Mouse (Mus musculus) ovary, postnatal 36 days (tissue): ENCODE results near the gene Lrrc28.

Experiments
- DNase-seq: peaks from one replicate; pipeline ENCODE4 v3.0.0; 2022; ENCODE audit warnings: low spot score, mixed read lengths

The Lrrc28 gene

DNA sequence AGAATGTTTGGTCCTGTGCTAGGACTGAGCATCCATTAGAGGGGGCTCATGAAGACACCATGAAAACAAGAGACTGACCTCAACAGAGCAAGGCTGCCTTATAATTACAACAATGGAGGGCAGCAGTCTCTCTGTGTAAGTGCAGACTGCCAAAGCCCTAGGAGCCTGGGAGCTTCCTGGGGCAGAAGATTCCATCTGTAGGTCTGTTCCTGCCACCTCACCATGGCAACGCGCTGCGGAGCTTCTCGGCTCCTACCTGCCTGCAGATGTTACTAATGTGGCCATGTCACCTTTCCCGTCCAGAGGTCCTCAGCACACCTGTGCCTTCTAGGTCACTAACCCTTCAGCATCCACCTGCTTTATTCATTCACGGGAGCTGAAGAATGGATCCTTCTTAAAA, 52.4 kb downstream of the Lrrc28 start:
- no peak for DNase-seq

DNA sequence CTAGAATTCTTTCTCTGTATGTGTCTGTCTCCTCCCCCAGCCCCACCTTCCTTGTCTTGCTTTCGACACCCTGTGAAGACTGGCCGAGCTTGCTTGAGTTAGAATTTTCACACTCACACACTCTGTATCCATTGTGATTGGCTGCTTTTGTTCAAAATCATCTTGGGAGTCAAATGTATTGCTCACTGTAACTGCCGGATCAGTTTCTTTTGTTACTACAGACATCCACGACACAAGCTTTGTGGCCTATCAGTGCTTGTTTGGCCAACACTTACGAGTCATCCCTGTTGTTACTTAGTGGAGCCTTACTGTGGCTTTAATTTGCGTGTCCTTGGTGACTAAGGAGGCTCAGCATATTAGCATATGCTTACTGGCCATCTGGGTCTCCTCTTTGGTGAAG, 56.3 kb downstream of the Lrrc28 start:
- DNase-seq = no peak

DNA sequence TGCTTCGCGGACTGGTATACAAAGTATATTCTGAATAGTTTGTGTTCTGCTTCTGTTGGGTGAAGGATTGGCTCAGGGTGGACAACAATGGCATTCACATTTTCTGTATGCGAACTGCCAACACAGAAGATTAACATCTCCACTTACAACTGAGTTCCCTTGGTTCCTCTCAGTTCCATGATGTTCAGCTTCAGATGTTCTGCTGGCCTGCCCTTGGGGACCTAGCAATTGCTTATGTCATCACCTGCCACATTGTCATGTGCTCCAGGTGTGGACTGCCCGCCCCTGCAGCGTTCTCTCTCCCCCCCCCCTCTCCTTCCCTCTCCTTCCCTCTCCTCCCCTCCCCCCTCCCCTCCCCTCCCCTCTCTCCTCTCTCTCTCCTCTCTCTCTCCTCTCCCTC, 58.6 kb downstream of the Lrrc28 start:
- no peak for DNase-seq

DNA sequence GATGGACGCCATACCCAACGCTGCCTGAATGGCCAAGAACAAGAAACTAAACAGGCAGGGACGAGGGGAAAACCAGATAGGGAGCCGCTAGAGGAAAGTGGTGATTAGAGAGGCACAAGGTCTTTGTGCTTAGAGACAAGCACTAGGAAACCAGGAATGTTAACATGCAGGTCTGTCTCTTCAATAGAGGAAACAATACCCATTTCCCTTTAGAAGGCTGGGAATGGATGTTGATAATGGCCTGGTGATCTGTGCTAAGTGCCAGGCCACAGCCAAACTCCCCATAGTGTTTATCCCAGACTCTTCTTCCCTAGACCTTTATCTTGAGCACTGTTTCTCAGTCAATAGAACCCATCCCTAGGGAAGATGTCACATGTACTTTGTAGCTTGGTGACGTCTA, 61.2 kb downstream of the Lrrc28 start:
- no peak for DNase-seq

DNA sequence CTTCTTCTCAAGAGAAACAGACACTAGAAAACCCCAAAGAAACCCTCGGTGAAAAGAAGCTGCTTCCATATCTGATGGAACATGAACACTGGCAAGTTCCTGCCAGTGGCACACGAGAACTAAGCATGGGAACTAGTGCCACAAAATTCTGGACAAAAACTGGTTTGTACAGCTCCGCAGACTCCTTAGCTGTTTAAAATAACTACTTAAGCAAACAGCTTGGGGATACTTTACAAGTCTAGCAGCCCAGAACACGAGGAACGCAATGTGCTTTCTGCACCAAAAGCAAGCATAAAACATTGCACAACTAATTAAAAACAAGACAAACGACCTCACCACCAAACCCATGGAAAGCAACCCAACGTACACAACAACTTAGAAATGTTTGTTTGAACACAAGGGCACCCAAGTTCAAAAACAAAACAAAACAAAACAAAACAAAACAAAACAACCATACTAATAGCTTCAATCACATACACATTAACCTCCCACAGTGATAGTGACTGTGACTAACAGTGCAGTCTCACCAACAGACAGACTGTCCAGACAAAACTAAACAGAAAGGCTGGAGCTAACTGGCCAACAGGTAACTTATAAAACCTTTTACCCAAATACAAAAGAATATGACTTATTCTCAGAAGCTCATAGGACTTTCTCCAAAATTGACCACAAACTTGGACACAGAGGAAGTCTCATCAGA, 66.1 kb downstream of the Lrrc28 start:
- DNase-seq = no peak

DNA sequence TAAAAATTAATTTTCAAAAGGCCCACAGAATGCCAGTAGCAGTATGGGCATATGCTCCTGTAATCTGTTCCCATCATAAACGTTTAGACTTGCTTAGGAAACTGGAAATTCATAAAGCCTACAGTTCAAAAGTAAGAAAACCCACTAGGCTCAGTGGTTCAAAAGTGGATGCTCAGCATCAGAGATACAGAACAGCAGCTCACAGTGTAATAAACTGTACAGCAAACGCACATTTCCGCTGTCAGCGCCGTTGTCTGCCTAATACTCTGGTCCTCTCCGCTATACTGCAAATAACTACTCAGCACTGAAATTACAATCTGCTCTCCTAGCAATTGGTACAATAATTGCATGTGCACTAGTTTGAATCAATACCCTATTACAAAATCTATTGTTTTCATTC, 67.0 kb downstream of the Lrrc28 start:
- DNase-seq = no peak

DNA sequence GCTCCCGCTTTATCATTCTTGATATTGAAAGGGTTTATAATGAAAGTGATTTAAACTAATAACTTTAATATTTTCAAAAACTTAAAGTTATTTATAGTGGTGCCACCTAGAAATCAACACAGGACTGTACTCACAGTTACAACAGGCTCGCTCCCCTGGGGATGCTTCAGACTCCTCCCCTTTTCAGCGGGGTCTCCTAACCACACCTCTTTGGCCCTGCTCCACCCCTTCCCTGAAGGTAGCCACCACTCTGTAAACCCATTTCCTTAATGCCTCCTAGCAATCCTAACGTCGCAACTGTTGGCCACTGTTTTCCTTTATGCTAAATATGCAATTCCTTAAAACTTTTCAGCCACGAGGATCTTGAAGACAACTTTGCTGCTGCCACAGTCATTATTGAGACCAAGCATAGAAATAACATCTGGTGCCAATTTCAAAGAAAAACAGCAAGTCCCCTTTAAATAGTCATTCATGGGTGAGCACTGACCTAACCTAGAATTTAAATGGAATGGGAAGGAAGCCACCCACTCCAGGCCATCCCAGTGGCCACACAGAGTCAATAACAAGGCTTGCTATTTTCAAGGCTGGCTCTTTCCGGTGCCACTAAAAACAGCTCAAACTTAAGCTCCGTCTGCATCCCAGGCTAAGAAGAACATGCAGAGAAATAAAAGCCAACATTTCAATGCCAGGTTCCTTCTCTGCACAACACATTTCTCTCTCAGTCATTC, 78.4 kb downstream of the Lrrc28 start:
- no peak for DNase-seq

DNA sequence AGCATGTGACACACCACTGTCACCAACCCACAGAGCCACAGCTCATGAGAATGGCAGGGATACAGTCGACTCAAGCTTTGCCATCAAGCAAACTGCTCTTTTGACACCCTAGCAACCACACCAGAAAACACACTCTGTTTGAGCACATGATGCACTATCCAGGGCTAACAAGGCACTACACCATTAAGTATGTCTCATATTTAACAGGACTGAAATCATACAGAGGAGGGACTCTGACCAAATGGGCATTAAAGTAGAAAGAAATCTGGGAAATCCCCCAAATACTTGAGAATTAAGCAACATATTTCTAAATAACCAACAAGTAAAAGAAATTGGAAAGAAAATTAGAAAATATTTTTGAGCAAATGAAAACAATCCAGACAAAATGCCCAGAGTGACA, 79.9 kb downstream of the Lrrc28 start:
- no peak for DNase-seq

DNA sequence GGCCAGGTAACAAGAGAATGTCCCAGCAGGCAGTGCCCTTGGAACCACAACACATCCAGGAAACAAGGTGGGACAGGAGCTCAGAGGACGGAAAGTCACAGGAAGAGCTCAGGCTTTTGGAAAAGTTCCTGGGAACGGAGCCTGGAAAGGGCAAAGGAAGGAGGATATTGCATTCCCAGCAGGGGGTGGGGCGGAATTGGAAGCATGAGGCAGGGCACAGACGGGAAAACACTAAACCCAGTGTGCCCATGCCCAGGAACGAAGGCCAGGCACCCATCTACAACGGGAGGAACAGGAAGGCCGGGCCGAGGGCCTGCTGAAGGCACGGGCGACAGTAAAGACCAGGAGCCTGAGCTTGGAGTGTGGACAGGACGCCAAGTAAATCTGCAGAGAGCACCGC, 82.9 kb downstream of the Lrrc28 start:
- DNase-seq = peak; percentile 27

DNA sequence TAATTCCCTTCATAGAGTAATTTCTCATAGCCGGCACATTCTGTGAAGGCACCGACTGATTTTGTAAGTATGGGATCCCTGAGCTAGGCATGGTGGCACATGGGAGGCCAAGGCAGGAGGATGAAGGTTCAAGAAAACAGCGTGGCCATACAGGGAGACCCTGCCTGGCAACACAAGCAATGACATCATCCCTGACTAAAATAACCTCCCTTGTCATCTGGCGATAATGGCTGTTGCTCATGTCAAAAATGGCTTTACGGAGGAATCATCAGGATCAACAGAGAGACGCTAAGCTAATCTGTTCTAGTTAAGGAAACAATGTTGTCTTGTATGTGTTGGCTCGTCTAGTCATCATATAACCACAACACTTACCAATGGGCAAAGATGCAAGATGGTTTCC, 85.6 kb downstream of the Lrrc28 start:
- no peak for DNase-seq

DNA sequence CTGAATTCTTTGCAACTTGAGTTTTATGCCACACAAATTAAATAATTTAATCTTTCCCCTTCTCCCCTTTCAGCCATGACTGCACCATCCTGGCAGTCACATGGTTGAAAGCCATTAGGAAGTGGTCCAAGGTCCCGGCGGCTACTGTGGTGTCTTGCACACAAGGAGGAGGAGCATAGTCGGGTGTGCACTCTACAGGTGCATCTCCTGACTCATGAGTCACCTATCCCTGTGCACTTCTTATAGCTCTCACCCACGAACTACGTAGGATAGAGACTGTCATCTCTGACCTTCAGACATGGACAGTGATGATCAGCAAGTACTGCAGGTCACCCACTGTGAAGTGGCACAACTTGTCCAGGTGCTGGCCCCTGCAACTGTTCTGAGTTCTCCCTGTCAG, 86.8 kb downstream of the Lrrc28 start:
- no peak for DNase-seq

DNA sequence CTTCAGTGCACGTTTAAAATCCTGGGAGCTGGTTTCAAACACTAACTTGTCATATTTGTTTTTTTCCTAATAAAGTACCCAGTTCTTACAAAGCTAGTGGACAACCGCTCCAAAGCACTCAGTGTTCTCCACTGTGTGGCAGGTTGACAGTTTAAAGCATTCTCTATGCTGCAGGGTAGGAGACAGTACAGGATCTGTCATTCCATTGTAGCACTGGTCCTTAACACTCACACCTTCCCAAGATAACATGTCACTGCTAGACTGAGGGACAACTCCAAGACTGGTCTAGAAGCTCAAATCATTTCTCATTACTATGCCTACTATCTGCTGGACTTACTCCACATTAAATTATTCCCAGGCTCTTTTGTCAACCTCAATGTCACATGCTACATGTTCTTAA, 90.2 kb downstream of the Lrrc28 start:
- no peak for DNase-seq

DNA sequence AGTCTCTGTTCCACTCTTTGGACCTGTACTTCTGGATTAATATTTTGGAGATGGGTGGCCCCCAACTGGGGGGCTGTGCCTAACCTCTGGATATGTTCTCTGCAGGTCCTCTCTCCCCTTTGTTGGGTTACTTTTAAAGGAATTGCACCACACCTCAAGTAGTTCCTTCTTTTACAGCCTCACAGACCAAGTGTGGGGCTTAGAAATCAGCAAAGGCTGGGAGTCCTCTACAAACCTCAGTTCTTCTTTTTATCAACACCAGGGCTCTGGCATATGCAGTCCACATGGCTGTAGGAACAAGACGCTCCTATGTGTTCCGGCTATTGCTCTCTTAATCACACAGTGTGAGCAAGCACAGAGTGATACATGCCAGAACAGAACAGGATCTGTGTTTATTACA, 93.8 kb downstream of the Lrrc28 start:
- no peak for DNase-seq

DNA sequence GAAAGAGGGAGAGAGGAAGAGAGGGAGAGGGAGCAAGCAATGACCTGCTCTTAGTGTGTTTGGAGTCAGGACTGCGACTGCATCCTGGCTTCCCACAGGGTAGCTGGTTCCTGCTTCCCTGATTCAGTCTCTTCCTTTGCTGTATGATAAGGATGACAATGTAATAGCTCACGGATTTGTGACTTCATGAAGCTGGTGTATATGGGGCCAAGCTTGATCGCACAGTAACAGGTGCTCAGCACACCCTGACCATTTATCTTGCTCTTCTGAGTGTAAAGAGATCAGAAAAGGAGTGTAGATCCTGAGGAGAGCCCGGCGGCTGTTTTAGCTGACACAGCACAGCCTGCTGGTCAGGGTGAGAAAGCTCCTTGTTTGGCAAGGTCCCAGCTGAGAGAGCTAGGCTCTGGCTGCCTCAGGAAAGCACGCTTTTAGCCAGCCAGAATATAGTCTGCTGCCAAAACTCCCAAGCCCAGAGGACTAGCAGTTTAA, 96.0 kb downstream of the Lrrc28 start:
- DNase-seq = peak; percentile 71

DNA sequence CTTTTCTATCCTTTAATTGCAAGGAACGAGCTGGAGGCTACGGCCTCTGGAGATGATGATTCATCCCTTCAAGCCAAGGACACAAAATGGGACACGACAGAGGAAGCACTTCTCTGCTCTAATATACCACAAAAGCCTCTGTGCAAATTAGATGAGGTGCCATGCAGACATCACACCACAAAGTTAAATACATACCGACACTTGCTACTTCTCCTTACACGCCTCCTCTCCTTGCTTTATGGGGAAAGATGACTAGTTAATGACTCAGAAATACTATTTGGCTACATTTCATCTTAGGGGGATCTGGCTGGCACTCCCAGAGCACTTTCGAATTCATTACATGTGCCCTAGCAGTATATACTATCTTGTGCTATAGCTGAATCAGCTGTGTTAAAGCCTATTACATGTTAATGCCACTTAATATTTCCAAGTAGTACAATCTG, 96.4 kb downstream of the Lrrc28 start:
- no peak for DNase-seq

DNA sequence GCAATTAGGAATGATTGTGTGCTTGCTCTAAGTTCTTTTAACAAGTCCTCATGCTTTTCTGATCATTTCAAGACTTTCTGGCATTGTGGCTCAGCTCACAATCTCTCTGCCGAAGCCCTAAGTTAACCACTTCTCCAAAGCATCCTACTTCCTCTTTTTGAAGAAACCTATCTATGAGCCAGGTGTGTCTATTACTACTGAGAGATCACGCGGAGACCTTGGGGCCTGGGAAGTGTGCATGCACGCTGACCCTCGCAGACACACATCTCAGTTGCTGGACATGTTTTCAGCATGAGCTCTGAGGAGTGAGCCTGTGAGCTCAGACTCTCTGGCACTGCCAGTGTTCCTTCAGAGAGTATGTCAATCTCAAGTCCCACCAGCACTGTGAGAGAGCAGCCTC, 98.8 kb downstream of the Lrrc28 start:
- DNase-seq = no peak

DNA sequence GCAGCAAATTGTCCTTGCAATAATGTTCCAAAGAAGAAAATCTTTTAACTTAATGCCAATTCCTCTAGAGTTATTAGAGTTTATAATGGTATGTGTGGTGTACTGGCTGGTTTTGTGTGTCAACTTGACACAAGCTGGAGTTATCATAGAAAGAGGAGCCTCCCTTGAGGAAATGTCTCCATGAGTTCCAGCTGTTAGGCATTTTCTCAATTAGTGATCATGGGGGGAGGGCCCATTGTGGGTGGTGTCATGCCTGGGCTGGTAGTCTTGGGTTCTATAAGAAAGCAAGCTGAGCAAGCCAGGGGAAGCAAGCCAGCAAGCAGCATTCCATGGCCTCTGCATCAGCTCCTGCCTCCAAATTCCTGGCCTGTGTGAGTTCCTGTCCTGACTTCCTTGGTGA, 100.5 kb downstream of the Lrrc28 start:
- DNase-seq = no peak

DNA sequence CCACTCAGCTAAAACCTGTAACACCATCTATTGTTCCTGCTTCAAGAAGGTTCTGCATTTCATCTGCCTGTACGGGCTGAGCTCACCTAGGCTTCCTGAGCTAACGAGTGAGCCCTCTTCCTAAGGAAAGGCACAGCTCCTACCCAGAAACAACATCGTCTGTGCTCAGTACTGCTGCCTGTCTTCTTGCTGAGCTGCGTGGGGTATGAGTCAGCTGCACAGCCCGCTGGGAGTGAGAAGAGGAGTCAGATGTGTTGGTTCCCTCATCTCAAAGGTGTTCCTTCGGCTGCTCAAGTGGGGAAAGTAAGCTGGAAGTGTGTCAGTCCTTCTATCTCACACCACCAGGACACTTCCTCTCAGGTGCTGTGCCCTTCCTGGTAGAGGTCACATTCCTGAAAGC, 101.4 kb downstream of the Lrrc28 start:
- no peak for DNase-seq

DNA sequence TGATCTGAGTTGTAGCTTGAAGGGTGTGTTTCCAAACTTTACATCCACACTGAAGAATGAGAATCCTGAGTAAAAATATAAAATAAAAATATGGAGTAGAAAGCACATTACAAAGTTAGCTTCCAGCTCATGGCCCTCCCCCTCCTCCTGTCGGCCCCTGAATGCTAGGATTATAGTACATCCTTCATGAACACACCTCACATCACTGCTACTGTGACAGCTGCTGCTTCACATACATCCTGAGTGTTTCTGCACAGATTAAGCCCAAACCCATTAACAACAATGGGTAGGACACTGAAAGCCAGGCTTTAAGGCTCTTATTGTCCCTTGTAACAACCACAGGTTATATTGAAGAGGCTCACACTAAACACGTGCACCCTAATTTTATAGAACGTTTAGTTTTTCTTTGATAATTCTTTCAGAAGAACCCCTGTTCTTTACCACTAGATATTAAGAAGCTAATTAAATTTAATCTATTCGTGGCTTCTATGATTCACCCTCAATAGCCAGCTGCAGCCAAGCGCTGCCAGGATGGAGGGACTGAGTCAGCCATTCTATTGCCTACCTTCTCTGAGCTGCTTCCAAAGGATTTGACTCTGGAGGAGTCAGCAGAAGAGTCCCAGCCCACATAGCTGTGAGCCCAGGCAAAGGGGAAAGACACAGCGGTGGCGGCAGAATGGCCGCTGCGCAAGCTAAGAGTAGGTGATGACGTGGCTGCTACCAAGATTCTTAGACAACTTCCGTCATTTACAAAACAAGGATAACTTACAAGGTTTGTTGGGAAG, 108.3 kb downstream of the Lrrc28 start:
- no peak for DNase-seq

DNA sequence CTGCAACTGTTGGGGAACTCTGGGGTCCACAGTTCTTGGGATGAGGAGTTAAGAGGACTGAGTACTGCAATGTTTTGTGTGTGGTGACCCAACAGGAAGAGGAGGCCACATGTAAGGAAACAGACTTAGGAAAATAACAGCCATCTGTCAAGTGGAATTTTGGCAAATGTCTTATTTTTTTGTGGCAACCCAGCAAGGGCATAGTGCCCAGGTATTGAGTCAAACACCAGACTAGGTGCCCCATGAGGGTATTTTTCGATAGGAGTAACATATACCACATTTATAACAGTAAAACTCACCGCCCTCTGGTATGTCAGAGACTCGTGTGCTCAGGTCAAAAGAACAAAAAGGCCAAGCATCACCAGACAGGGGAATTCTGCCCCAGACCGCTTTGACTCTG, 109.1 kb downstream of the Lrrc28 start:
- DNase-seq = no peak

DNA sequence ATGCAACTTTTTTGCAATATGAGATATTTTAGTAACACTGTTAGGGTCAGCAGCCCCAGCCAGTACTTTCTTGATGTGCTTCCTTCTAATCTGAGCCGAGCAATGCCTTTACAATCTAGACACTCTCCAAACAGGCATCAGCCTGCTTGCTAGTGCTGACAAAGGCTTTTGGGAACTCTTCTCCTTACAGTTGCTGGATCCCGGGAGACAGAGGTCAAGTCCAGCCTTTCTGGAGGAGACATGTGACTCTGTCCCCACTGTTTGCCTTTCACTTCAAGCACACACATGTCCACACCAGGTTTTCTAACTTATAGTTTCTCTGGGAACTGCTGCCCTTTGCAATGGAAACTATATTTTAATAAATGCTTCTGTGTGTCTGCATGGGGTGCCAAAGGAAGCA, 114.1 kb downstream of the Lrrc28 start:
- DNase-seq = no peak

DNA sequence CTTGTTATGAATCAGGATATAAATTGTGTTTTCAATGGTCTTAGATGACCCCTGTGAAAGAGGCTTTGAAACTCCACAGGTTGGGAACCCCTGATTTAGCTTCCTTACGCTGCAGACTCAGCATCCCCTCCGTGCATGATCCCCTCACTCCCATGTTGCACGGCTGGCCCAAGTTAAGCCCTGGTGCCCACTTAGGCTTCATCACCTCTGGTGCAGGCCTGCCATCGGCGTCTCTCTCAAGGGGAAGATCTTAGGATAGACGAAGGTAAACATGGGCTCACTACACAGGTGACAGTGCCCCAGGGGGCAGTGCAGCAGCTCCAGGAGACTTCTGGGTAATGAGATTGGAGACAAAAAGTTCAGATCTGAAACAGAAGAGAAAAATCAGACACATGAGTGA, 115.7 kb downstream of the Lrrc28 start:
- no peak for DNase-seq

DNA sequence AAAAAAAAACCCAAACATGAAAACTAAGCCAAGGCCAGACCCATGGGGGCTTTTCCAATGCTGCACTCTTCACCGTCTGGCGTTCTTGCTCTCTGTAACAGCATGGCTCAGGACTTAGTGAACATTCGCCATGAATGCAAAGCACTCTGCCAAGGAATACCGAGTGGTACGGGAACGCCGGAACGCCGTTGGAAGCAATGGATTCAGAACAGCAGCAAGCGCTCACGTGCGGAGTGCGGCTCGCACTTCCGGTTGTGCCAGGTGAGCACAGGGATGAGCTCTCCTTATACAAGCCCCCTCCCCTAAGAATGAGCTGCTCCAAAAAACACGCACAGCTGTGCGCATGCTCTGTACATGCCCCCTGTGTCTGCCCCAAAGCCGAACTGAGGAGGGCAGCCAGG, 116.2 kb downstream of the Lrrc28 start:
- peak; percentile 10 for DNase-seq
